Mouse (Mus musculus) testis, adult 2 months (tissue): Measurements from ENCODE around the gene Ust. TPM values are rescaled to one million over a fixed set of nuclear protein-coding genes. Genes with fewer than 3 reads are reported as not detected.

Source experiments
- H3K27ac ChIP-seq: fragments of 200-500 bp; 2 replicates; pipeline ENCODE4 v1.5.1; 2012; ENCODE audit warnings: low read depth, low read length; ENCODE audit not compliant: control insufficient read depth, insufficient read depth
- H3K27me3 ChIP-seq: fragments of 200-500 bp; 2 replicates; pipeline ENCODE4 v1.6.1; 2012; ENCODE audit warnings: mild to moderate bottlenecking, low read length, moderate library complexity; ENCODE audit not compliant: control insufficient read depth, insufficient read depth
- H3K36me3 ChIP-seq: fragments of 200-500 bp; 2 replicates; pipeline ENCODE4 v1.6.1; 2012; ENCODE audit warnings: mild to moderate bottlenecking, low read length; ENCODE audit not compliant: control insufficient read depth, insufficient read depth
- H3K4me1 ChIP-seq: fragments of 200-500 bp; 2 replicates; pipeline ENCODE4 v1.6.1; 2012; ENCODE audit warnings: low read length; ENCODE audit not compliant: control insufficient read depth, insufficient read depth
- H3K4me3 ChIP-seq: fragments of 200-500 bp; 2 replicates; pipeline ENCODE4 v1.5.1; 2012; ENCODE audit warnings: low read depth, mild to moderate bottlenecking, low read length, moderate library complexity, mixed read lengths; ENCODE audit not compliant: control insufficient read depth
- CTCF ChIP-seq: fragments of 200-500 bp; IDR thresholded peaks from 2 replicates; pipeline ENCODE4 v1.5.1; 2012; ENCODE audit warnings: low read depth, mild to moderate bottlenecking, inconsistent platforms, low read length, moderate library complexity; ENCODE audit not compliant: control insufficient read depth, insufficient read depth, insufficient replicate concordance
- POLR2A ChIP-seq: fragments of 200-500 bp; IDR thresholded peaks from 2 replicates; pipeline ENCODE4 v1.6.1; 2012; ENCODE audit warnings: low read depth, mild to moderate bottlenecking, inconsistent platforms, low read length, moderate library complexity; ENCODE audit not compliant: control insufficient read depth
- polyA plus RNA-seq: library from polyadenylated mRNA; depleted of rRNA; stranded (reverse); fragments of >200 nt; gene quantifications from 2 replicates; pipeline ENCODE4 v1.2.3, GENCODE M21; 2012

The Ust gene
- polyA plus RNA-seq, 1 experiment: 1.1 TPM

DNA sequence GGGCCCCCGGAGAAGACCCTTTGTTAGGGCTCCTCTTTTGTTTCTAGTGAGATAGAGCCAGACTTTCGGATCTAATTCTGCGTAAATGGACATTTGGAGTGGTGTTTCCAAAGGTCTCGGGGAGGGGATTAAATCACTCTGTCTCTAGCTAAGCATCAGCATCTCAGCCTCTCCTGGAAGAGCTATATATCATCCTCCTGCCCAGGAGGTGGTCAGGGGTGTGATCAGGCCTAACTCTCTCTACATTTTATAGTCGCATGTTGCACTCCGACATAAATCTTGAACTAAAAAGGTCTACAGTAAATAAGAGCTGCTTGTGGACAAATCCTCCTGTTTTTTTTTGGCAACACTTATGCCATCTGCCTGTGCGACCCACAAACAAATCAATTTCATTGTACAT lies 335.5 kb downstream of the Ust start:
- TF ChIP-seq CTCF (no peak), POLR2A (no peak)
- H3K36me3 ChIP-seq: no peaks in the 10 kb centered on the region
- peaks cover 2% of the 10 kb centered on the region; the same call in 1 of the 2 replicates for H3K4me1 ChIP-seq
- no peak overlapping the region for H3K4me3 ChIP-seq
- no peaks in the 10 kb centered on the region for H3K27me3 ChIP-seq
- no peak overlapping the region for H3K27ac ChIP-seq

DNA sequence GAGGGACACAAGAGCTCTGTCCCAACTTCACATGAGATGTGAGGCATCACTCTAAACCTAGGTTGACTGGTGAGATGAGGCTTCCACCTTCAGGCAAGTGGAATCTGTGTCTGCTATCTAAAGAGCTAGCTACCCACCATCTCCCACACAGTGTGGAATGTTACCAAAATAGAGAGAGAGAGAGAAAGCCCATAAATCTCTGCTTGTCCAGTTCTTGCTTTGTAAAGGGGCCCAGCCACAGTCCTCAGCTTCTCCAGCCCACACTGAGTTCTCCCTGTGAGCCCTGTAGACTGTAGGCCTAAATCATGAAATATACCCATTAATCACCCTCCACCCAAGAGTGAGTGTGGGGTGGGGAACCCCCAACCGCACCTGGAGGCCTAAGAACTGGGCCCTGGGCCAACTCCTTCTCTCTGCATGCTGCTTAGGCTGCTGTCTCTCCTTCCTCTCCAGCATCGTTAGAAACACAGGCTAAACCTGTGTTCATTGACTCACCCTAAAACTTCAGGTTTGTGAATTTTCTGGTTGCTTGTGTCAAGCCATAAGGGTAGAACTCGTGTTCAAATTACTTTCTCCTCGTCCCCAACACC lies 336.9 kb downstream of the Ust start:
- TF ChIP-seq CTCF (no peak), POLR2A (no peak)
- Histone ChIP-seq H3K4me3 (no peak overlapping the region), H3K4me1 (peaks cover 2% of the 10 kb centered on the region; the same call in 1 of the 2 replicates), H3K27ac (no peak overlapping the region), H3K36me3 (no peaks in the 10 kb centered on the region), H3K27me3 (no peaks in the 10 kb centered on the region)

DNA sequence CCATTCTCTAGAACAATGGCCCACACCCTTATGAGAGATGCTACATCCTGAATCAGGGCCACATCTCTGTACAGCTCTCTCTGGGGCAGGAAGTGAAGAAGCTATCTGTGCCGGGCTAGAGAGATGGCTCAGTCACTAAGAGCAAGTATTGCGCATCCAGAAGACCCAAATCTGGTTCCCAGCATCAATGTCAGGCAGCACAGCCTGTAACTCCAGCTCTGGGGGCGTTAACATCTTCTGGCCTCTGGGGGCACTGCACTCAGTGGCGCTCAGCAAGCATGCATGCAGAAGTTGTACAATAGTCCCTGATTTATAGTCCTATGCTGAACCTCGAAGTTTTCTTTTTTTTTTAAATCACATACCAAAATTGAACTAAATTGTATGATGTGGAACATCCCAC lies 341.0 kb downstream of the Ust start:
- Histone ChIP-seq H3K36me3 (no peaks in the 10 kb centered on the region), H3K27ac (no peak overlapping the region)

DNA sequence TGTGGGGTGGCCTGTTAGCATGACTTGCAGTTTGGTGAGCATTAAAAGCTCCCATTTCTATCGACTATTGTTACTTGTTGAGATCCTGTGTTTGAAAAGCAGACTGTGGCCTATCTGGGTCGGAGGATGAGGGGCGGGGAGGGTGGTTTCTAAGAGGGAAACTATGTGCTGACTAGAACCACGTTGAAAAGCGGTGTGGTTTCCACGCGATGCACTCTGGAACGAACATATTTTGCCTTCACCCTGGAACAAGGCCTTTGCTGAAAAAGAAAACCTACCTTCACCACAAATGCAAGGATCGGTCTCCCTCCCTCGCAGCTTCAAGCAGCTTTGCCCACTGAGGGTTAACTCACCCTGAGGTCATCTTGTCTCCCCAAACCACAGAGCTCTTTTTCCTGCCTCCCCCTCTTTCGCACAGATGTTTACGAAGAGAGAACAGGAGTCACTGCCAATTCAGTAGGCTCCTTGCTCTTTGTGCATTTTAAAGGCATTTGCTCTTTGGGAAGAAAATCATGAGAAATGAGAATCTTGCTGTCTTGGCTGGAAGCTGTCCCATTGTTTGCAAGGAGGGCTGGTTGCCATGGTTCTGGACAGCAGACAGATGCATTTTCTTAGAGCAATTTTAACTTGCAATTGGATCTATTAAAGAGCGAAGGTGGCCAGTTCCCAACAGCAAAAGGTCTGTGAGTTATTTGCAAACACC lies 342.1 kb downstream of the Ust start:
- no peak overlapping the region for H3K27ac ChIP-seq

More for the DNA sequence above, 341.0 kb downstream of the Ust start:
- no peak for TF ChIP-seq POLR2A
- TF ChIP-seq CTCF: no peak
- H3K27me3 ChIP-seq: no peaks in the 10 kb centered on the region
- H3K4me3 ChIP-seq: no peak overlapping the region
- H3K4me1 ChIP-seq: no peaks in the 10 kb centered on the region

DNA sequence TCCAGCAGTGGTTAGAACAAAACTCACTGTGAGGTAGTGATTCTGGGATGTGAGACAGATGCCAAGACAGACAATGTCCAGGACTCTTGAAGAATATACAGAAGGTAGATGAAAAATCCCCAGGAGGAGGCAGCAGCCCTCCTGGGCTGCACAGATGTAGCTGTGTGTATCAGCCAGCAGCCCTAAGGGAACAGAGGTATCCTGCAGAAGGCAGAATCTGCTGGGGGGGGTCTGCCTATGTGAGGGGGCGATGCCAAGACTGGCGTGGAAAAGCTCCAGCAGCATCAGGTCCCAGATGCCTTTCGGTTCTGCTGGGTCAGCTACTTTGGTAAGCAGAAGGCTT lies 342.6 kb downstream of the Ust start:
- no peak overlapping the region for H3K4me3 ChIP-seq
- H3K27me3 ChIP-seq: no peaks in the 10 kb centered on the region
- TF ChIP-seq POLR2A: no peak
- no peak for TF ChIP-seq CTCF
- no peaks in the 10 kb centered on the region for H3K36me3 ChIP-seq
- H3K27ac ChIP-seq: no peak overlapping the region
- H3K4me1 ChIP-seq: peaks cover 2% of the 10 kb centered on the region; the same call in 1 of the 2 replicates

More for the DNA sequence above, 342.1 kb downstream of the Ust start:
- Histone ChIP-seq H3K27me3 (no peaks in the 10 kb centered on the region), H3K4me1 (peaks cover under 1% of the 10 kb centered on the region; the same call in 1 of the 2 replicates), H3K36me3 (no peaks in the 10 kb centered on the region), H3K4me3 (no peak overlapping the region)
- TF ChIP-seq CTCF: no peak
- TF ChIP-seq POLR2A: no peak

DNA sequence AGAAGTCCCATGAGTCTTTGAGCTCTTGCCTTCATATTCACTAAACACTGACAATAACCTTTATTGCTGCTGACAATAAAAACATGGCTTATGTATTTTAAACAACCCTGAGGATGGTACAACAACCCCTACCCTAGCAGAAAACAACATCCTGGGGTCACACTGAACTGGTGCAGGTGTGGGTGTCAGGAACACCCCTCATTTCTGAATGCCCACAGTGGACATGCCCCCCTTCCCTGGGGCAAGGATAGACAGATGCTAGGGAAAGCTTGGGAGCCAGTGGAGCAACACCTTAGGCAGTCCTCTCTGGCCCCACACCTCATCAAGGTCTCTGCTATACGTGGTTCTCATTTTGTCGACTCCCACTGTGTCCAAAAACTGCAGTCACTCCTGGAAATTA lies 343.9 kb downstream of the Ust start:
- Histone ChIP-seq H3K27me3 (no peaks in the 10 kb centered on the region), H3K4me3 (no peak overlapping the region), H3K27ac (no peak overlapping the region), H3K4me1 (peaks cover 2% of the 10 kb centered on the region; the same call in 1 of the 2 replicates), H3K36me3 (no peaks in the 10 kb centered on the region)
- TF ChIP-seq POLR2A (no peak), CTCF (no peak)

DNA sequence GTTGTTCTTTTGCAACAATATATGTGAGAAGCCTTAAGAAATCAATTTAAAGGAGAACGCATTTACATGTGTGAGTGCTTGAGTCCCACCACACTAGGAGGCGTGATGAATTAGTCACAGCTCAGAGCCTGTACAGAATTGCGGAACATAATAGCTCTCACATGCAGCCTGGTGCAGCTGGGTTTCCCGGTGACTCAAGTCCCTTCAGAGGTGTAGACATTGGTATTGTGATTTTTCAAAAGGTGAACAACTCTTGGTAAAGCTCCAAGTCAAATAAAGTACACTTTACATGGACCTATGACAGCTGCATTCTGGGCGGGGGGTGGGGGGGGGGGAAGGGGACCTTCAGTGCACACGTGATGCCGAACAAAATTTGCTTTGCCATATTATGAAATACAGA lies 344.4 kb downstream of the Ust start:
- no peak overlapping the region for H3K4me3 ChIP-seq
- no peaks in the 10 kb centered on the region for H3K27me3 ChIP-seq
- no peaks in the 10 kb centered on the region for H3K36me3 ChIP-seq
- peaks cover 2% of the 10 kb centered on the region; the same call in 1 of the 2 replicates for H3K4me1 ChIP-seq
- no peak overlapping the region for H3K27ac ChIP-seq
- no peak for TF ChIP-seq POLR2A
- no peak for TF ChIP-seq CTCF
